Mouse (Mus musculus): ENCODE measurements around the gene Tpm3. TPM values are rescaled to one million over a fixed set of nuclear protein-coding genes. Genes with fewer than 3 reads are reported as not detected.

Gene Tpm3
- polyA plus RNA-seq, 1 experiment = 61.4 TPM

DNA sequence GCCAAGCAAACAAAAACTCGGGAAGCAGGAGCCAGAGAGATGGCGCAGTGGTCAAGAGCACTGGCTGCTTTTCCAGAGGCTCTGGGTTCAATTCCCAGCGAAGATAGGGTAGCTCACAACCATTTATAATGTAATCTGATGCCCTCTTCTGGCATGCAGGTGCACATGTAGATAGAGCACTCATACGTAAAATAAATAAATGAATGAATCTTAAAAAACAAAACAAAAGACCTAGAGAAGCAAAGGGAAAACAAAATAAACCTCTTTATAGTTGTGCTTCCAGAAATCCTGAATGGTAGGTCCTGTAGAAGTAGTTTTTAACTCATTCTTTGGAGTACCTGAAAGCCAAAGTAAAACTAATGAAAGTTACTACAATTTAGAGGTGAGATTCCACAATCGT lies 5.8 kb downstream of the Tpm3 start:
- no peaks in the 10 kb centered on the region for H3K27me3 ChIP-seq (ENCODE audit: control insufficient read depth, insufficient read depth, low read length)
- no peak overlapping the region for H3K27ac ChIP-seq (ENCODE audit: control insufficient read depth, insufficient read depth, low read depth, low read length)
- no peaks in the 10 kb centered on the region for H3K36me3 ChIP-seq (ENCODE audit: control insufficient read depth, insufficient read depth, low read length)
- peaks cover 7% of the 10 kb centered on the region for H3K4me1 ChIP-seq (ENCODE audit: control insufficient read depth, insufficient read depth, low read length)
- TF ChIP-seq POLR2A (IDR thresholded peaks at IDR 0.05; ENCODE audit: control insufficient read depth, low read depth, low read length) (no peak), CTCF (IDR thresholded peaks at IDR 0.05; ENCODE audit: control insufficient read depth, insufficient read depth, insufficient replicate concordance, low read depth, low read length) (no peak)
- no peak overlapping the region for H3K4me3 ChIP-seq (ENCODE audit: control insufficient read depth, low read depth, low read length)

DNA sequence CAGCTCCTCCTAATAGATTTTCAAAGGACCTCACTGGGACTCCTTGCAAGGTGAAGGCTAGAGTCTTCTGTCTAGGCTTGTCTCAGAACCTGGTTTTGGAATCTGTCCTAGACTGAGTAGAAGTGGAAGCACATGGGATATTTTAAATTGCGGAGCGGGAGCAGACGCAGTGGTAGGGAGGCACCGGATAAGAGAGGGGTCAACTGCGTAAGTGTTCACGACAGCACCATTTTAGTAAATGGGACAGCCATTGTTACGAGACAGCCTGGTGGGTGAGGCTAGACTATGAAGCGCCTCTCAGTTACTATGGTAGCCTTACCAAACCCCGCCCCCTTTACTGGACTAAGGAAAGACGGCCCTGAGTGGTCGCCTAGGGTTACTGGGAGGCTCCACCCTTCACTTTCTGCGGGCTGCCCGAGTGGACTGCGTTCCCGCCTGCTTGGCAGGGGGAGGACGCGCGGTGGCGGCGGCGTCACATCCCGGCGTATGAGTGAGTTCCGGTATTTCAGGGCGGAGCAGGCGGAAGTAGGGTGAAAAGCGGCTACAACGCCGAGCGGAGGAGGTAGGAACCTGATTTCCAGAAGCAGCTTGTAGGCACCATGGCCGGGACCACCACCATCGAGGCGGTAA lies 6.8 kb downstream of the Tpm3 start:
- Histone ChIP-seq H3K36me3 (ENCODE audit: control insufficient read depth, insufficient read depth, low read length) (no peaks in the 10 kb centered on the region), H3K4me3 (ENCODE audit: control insufficient read depth, low read depth, low read length) (peak overlapping the region; percentile 91), H3K27me3 (ENCODE audit: control insufficient read depth, insufficient read depth, low read length) (no peaks in the 10 kb centered on the region), H3K27ac (ENCODE audit: control insufficient read depth, insufficient read depth, low read depth, low read length) (peak overlapping the region; percentile 85), H3K4me1 (ENCODE audit: control insufficient read depth, insufficient read depth, low read length) (peaks cover 8% of the 10 kb centered on the region)
- peak; percentile 84 for TF ChIP-seq POLR2A (IDR thresholded peaks at IDR 0.05; ENCODE audit: control insufficient read depth, low read depth, low read length)
- no peak for TF ChIP-seq CTCF (IDR thresholded peaks at IDR 0.05; ENCODE audit: control insufficient read depth, insufficient read depth, insufficient replicate concordance, low read depth, low read length)

DNA sequence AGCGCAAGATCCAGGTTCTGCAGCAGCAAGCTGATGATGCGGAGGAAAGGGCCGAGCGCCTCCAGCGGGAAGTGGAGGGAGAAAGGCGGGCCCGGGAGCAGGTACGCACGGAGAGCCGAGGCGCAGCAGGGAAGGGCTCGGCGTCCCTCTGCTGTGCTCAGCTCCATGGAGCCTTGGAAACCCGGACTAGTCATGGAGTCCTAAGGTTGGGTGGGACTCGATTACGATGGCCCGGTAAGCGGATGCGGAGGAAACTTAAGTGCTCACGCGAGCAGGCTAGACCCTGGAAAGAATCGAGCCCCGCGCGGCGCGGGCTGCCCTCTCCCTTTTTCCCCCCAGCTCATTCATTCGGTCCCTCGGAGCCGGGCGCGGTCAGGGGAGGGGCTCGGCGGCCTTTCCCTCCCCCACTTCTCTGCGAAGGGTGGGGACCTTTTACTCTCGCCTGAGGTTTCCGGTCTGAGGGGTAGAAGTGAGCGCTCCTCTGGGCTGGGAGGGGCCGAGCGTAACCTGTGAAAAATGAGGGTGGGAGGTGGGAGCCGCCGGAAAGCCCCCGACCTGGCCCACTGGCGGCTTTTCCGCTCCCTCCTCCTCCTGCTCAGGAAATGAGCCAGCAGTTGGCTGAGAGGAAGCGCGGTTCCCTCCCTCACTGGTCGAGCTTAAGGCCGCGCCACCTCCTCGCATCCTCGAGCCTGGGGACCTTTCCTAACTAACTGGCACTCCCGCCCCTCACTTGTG lies 7.5 kb downstream of the Tpm3 start:
- H3K36me3 ChIP-seq (ENCODE audit: control insufficient read depth, insufficient read depth, low read length) = no peaks in the 10 kb centered on the region
- H3K27ac ChIP-seq (ENCODE audit: control insufficient read depth, insufficient read depth, low read depth, low read length) = peak overlapping the region; percentile 85
- H3K4me3 ChIP-seq (ENCODE audit: control insufficient read depth, low read depth, low read length) = peak overlapping the region; percentile 91
- TF ChIP-seq POLR2A (IDR thresholded peaks at IDR 0.05; ENCODE audit: control insufficient read depth, low read depth, low read length) (peak; percentile 58), CTCF (IDR thresholded peaks at IDR 0.05; ENCODE audit: control insufficient read depth, insufficient read depth, insufficient replicate concordance, low read depth, low read length) (no peak)
- H3K4me1 ChIP-seq (ENCODE audit: control insufficient read depth, insufficient read depth, low read length) = peaks cover 9% of the 10 kb centered on the region
- no peaks in the 10 kb centered on the region for H3K27me3 ChIP-seq (ENCODE audit: control insufficient read depth, insufficient read depth, low read length)

DNA sequence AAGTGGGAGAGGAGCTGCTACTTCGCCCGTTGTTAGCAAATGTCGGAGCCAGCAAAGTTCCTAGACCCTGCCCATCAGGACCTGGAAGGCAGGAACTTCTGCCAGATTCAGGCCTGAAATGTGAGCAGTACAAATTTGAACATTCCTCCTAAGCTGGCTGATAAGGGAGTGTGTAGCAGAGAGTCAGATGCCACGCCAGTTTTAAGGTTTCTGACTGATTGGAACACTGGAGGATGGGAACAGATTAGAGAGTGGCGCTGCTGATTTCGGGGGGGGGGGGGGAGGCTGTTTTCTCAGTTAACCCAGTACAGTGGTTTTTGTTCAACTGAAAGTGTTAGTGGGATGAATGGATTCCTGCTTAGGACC lies 8.0 kb downstream of the Tpm3 start:
- Histone ChIP-seq H3K27me3 (ENCODE audit: control insufficient read depth, insufficient read depth, low read length) (no peaks in the 10 kb centered on the region), H3K4me1 (ENCODE audit: control insufficient read depth, insufficient read depth, low read length) (peaks cover 10% of the 10 kb centered on the region), H3K36me3 (ENCODE audit: control insufficient read depth, insufficient read depth, low read length) (no peaks in the 10 kb centered on the region), H3K4me3 (ENCODE audit: control insufficient read depth, low read depth, low read length) (peak overlapping the region; percentile 91), H3K27ac (ENCODE audit: control insufficient read depth, insufficient read depth, low read depth, low read length) (peak overlapping the region; percentile 85)
- no peak for TF ChIP-seq CTCF (IDR thresholded peaks at IDR 0.05; ENCODE audit: control insufficient read depth, insufficient read depth, insufficient replicate concordance, low read depth, low read length)
- no peak for TF ChIP-seq POLR2A (IDR thresholded peaks at IDR 0.05; ENCODE audit: control insufficient read depth, low read depth, low read length)

DNA sequence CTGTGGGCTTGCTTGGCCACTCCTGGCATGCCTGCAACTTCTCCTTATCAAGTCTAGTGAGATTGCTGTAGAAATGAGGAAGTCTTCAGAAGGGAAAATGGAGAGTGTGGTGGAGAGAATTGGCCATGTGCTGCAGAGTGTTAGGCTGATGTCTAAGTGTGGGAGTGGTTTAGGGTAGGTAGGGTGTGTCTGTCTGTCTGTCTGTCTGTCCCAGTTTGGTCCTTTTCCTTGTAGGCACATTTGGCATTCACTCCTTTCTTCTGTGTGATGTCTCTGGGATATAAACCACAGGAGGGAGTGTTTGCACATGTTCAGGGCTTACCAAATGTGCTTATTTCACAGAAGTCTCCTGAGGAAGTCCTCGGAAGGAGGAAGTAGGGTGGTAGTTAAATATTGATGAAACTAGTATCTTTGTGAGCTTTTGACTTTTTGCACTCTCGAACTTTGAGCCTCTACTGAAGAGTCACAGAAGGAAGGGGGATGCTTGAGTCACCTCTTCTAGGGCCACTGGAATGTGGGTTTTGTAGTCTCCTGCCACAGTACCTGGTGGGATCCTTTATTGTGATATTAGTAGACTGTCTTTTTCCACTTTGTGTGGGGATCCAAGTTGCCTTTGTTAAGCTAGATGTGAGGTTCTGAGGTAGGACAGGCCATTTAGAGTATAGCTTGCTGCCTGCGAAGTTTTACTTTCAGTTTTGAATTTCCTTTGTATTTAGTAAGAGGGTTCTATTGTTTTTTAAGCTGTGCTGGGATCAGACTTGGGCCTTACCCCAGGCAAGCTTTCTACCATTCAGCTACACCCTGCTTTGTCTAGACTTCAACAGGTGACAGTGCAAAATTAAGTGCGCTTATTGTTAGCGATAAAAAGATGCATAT lies 9.2 kb downstream of the Tpm3 start:
- H3K27me3 ChIP-seq (ENCODE audit: control insufficient read depth, insufficient read depth, low read length) = no peaks in the 10 kb centered on the region
- H3K36me3 ChIP-seq (ENCODE audit: control insufficient read depth, insufficient read depth, low read length) = no peaks in the 10 kb centered on the region
- peak overlapping the region; percentile 36 for H3K27ac ChIP-seq (ENCODE audit: control insufficient read depth, insufficient read depth, low read depth, low read length)
- H3K4me3 ChIP-seq (ENCODE audit: control insufficient read depth, low read depth, low read length) = peak overlapping the region; percentile 67
- peaks cover 10% of the 10 kb centered on the region for H3K4me1 ChIP-seq (ENCODE audit: control insufficient read depth, insufficient read depth, low read length)
- TF ChIP-seq POLR2A (IDR thresholded peaks at IDR 0.05; ENCODE audit: control insufficient read depth, low read depth, low read length) (no peak), CTCF (IDR thresholded peaks at IDR 0.05; ENCODE audit: control insufficient read depth, insufficient read depth, insufficient replicate concordance, low read depth, low read length) (no peak)

DNA sequence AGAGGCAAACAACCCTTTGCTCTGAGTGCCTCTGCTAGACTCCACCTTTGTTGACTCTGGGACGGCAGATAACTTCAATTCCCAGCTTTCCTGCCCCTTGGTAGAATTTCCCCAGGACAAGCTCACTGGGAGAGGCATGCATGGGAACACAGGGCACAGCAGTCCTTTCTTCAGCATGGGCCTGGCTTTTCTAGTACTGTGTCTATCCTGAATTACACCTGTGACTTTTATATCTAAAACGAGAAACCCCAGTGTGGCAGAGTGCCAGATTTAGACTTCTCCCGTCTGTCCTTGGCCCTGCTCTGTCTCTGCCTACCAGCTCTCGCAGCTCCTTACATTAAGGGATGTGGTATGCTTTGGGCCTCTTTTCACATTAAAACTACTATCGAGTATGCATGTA lies 10.6 kb downstream of the Tpm3 start:
- Histone ChIP-seq H3K27ac (ENCODE audit: control insufficient read depth, insufficient read depth, low read depth, low read length) (peak overlapping the region; percentile 30; the same call in 1 of the 2 replicates), H3K36me3 (ENCODE audit: control insufficient read depth, insufficient read depth, low read length) (no peaks in the 10 kb centered on the region), H3K4me1 (ENCODE audit: control insufficient read depth, insufficient read depth, low read length) (peaks cover 8% of the 10 kb centered on the region), H3K27me3 (ENCODE audit: control insufficient read depth, insufficient read depth, low read length) (no peaks in the 10 kb centered on the region), H3K4me3 (ENCODE audit: control insufficient read depth, low read depth, low read length) (no peak overlapping the region)
- no peak for TF ChIP-seq POLR2A (IDR thresholded peaks at IDR 0.05; ENCODE audit: control insufficient read depth, low read depth, low read length)
- no peak for TF ChIP-seq CTCF (IDR thresholded peaks at IDR 0.05; ENCODE audit: control insufficient read depth, insufficient read depth, insufficient replicate concordance, low read depth, low read length)
